Mouse (Mus musculus) hindbrain, postnatal 0 days (tissue): ENCODE data around the gene Cc2d1a. TPM values are rescaled to one million over a fixed set of nuclear protein-coding genes. Genes with fewer than 3 reads are reported as not detected.

ENCODE experiments used
- ATAC-seq: fragments of 200-750 bp; cut with Nextera tagmentation; 2 replicates; pipeline ENCODE4 v1.8.0; 2017; ENCODE audit warnings: mild to moderate bottlenecking, moderate TSS enrichment, moderate library complexity
- DNase-seq: peaks from one replicate; pipeline ENCODE4 v3.0.0-alpha.2; 2015; ENCODE audit warnings: low spot score
- H3K27ac ChIP-seq: fragments of 300-500 bp; sonication (generic); 2 replicates; pipeline ENCODE4 v1.5.1; 2014; ENCODE audit warnings: mild to moderate bottlenecking
- H3K27me3 ChIP-seq: fragments of 300-500 bp; sonication (generic); 2 replicates; pipeline ENCODE4 v1.6.1; 2014; ENCODE audit warnings: low read length, mixed read lengths; ENCODE audit not compliant: insufficient read depth
- H3K36me3 ChIP-seq: fragments of 300-500 bp; sonication (generic); 2 replicates; pipeline ENCODE4 v1.6.1; 2014; ENCODE audit warnings: low read length, mixed read lengths; ENCODE audit not compliant: insufficient read depth
- H3K4me1 ChIP-seq: fragments of 300-500 bp; sonication (generic); 2 replicates; pipeline ENCODE4 v1.6.1; 2014; ENCODE audit warnings: antibody characterized with exemption, low read length, mixed read lengths; ENCODE audit not compliant: insufficient read depth
- H3K4me2 ChIP-seq: fragments of 300-500 bp; sonication (generic); 2 replicates; pipeline ENCODE4 v1.6.1; 2014; ENCODE audit warnings: low read depth, mild to moderate bottlenecking, low read length, moderate library complexity, mixed read lengths
- H3K4me3 ChIP-seq: fragments of 300-500 bp; sonication (generic); 2 replicates; pipeline ENCODE4 v1.5.1; 2014; ENCODE audit warnings: low read length
- H3K9ac ChIP-seq: fragments of 300-500 bp; sonication (generic); replicated peaks from 2 replicates; pipeline ENCODE4 v1.6.1; 2014; ENCODE audit warnings: mild to moderate bottlenecking, low read length, moderate library complexity, mixed read lengths
- H3K9me3 ChIP-seq: fragments of 300-500 bp; sonication (generic); 2 replicates; pipeline ENCODE4 v1.6.1; 2016; ENCODE audit warnings: low read length, mixed read lengths
- CTCF ChIP-seq: IDR thresholded peaks from 2 replicates; pipeline ENCODE4 v1.5.1; 2016; ENCODE audit warnings: antibody characterized with exemption, control low read depth, low read depth
- WGBS: fragments of 180-500 bp; shearing (Covaris S2); extraction: QIAGEN DNeasy Blood & Tissue Kit; methylation state at CpG from one replicate; pipeline ENCODE4 v1.1.7; 2014; 5-methylcytosine and 5-hydroxymethylcytosine counted together
- polyA plus RNA-seq: library from polyadenylated mRNA; unstranded; fragments of >200 nt; fragmentation: Nextera tagmentation; extraction: Ambion mirVana; gene quantifications from 2 replicates; pipeline ENCODE4 v1.2.1, GENCODE M21; 2015
- total RNA-seq: library from RNA; depleted of rRNA; stranded (reverse); fragments of >200 nt; gene quantifications from 2 replicates; pipeline ENCODE4 v1.2.3, GENCODE M21; 2014

The Cc2d1a gene
- total and polyA plus RNA-seq, 2 experiments from 2014 or later = 47.1 to 66.2 TPM

DNA sequence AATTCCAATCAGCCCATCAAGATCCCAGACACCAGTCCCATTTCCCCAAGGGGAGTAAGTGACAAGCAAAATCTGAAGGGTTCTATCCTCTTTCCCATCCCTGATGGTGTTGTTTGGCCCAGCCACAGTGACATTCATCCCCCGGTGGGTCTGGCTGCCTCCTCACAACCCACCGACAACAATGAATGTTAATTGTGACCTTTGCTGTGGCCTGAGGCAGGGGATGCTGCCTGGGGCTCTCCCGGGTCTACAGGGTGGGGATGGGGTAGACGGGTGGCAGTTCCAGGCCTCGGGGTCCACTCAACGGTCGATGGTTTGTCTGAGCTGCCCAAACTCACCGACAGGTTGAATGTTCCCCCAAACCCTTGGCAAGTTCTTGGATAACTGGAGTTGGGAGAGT is 30.9 kb upstream of the Cc2d1a start:
- H3K36me3 ChIP-seq = 0 out of 2 replicates have a peak, but pooled peaks cover 4% of the 10 kb centered on the region
- WGBS = 69% methylated on average over 8 of the region's 8 CpGs
- H3K27me3 ChIP-seq = no peaks in the 10 kb centered on the region
- no peak overlapping the region for H3K4me2 ChIP-seq
- no peak for TF ChIP-seq CTCF
- no peak overlapping the region for H3K27ac ChIP-seq
- ATAC-seq = no peak
- H3K9ac ChIP-seq = no peak overlapping the region
- H3K9me3 ChIP-seq = no peaks in the 10 kb centered on the region
- DNase-seq = no peak
- H3K4me3 ChIP-seq = no peak overlapping the region
- H3K4me1 ChIP-seq = peaks cover 29% of the 10 kb centered on the region

DNA sequence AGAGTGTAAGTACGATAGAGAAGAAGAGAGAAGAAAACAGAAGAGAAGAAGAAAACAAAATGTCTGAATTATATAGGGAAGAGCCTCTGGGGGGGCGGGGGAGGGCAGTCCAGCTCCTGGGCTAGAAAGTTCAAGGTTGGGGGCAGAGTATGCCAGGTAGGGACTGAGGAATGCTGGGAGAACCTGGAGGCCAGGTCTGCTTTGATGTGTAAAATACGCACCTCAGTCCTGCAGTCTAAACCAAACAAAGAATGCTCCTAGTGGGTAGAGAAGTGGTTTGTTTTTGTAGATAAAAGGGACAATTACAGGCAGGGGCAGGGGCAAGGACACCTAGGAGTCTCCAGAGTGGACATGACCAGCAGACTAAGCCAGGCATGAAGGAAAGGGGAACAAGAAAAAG is 29.7 kb upstream of the Cc2d1a start:
- H3K4me2 ChIP-seq = no peak overlapping the region
- H3K4me1 ChIP-seq = peaks cover 23% of the 10 kb centered on the region
- H3K9me3 ChIP-seq = no peaks in the 10 kb centered on the region
- 89% methylated on average over 3 of the region's 3 CpGs for WGBS
- no peak overlapping the region for H3K4me3 ChIP-seq
- H3K27ac ChIP-seq = no peak overlapping the region
- peaks cover 8% of the 10 kb centered on the region; the same call in 1 of the 2 replicates for H3K36me3 ChIP-seq
- DNase-seq (no peak), ATAC-seq (no peak)
- TF ChIP-seq CTCF = no peak
- no peaks in the 10 kb centered on the region for H3K27me3 ChIP-seq
- H3K9ac ChIP-seq = no peak overlapping the region

DNA sequence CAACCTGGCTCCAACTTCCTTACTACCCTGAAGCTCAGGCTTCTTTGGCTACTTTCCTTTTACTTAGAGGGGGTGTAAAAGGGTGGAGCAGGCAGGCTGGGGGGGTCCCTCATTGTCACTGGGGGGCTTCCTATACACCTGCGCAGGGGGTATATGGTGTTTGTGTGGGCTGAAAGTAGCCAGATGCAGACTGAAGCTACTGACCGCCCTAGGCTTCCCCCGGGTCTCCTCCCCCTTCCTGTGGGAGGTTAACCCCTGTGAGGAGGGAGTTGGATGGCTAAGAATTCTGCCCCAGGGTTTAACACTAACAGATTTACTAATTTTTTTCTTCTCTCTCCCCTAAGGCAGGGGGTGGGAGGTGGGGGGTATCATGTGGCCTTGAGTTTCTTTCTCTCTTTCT is 28.8 kb upstream of the Cc2d1a start:
- no peak for DNase-seq
- H3K27me3 ChIP-seq = no peaks in the 10 kb centered on the region
- no peak overlapping the region for H3K4me3 ChIP-seq
- H3K4me1 ChIP-seq = peaks cover 22% of the 10 kb centered on the region
- no peak for TF ChIP-seq CTCF
- H3K9ac ChIP-seq = no peak overlapping the region
- no peaks in the 10 kb centered on the region for H3K9me3 ChIP-seq
- H3K27ac ChIP-seq = no peak overlapping the region
- WGBS = 48% methylated on average over 3 of the region's 3 CpGs
- no peak overlapping the region for H3K4me2 ChIP-seq
- peaks cover 17% of the 10 kb centered on the region for H3K36me3 ChIP-seq
- ATAC-seq = no peak

DNA sequence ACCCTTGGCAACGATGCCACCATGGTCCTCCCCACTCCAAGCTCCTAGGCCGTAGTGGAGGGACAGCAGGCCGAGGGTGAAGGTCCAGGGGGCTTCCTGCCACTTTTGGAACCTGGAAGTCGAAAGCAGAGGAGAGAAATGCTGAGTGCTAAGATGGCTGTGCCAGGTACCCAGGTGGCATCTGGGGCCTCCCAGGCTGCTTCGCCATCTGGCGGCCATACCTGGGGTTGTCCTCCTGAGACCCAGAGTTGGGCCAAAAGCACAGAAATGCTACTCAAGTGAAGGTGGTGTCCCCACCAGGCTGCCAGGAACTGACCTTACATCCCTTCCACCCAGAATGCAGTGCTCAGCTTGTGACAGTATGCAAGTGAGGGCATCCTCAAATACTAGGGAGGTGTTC is 26.1 kb upstream of the Cc2d1a start:
- H3K4me1 ChIP-seq = no peaks in the 10 kb centered on the region
- H3K27ac ChIP-seq = no peak overlapping the region
- H3K27me3 ChIP-seq = no peaks in the 10 kb centered on the region
- ATAC-seq (no peak), DNase-seq (peak; percentile 28)
- no peaks in the 10 kb centered on the region for H3K9me3 ChIP-seq
- H3K9ac ChIP-seq = no peak overlapping the region
- WGBS = 86% methylated on average over 6 of the region's 6 CpGs
- H3K4me2 ChIP-seq = no peak overlapping the region
- H3K36me3 ChIP-seq = peaks cover 19% of the 10 kb centered on the region
- H3K4me3 ChIP-seq = no peak overlapping the region
- TF ChIP-seq CTCF = peak; percentile 49

DNA sequence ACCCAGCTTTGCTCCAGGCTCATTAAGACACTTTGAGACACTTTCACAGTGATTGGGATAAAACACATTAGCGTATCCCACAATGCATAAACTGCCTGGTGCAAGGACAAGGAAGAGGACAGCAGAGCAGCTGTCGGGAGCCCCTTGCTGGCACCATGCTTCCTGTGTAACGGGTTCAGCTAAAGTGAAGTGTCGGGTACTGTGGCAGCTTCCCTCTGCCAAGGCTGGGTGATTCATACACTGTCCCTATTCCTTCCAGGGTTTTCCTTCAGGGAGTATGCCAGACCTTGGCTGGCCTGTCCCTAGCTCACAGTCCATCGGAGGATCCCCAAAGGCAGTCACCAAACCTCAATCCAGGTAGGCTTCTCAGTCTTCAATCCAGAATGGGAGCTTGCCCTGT is 22.4 kb upstream of the Cc2d1a start:
- no peak overlapping the region for H3K9ac ChIP-seq
- ATAC-seq (no peak), DNase-seq (no peak)
- 83% methylated on average over 5 of the region's 5 CpGs for WGBS
- peaks cover 19% of the 10 kb centered on the region for H3K36me3 ChIP-seq
- no peak overlapping the region for H3K4me2 ChIP-seq
- no peak overlapping the region for H3K4me3 ChIP-seq
- no peaks in the 10 kb centered on the region for H3K27me3 ChIP-seq
- no peaks in the 10 kb centered on the region for H3K9me3 ChIP-seq
- H3K27ac ChIP-seq = no peak overlapping the region
- no peaks in the 10 kb centered on the region for H3K4me1 ChIP-seq
- TF ChIP-seq CTCF = no peak

DNA sequence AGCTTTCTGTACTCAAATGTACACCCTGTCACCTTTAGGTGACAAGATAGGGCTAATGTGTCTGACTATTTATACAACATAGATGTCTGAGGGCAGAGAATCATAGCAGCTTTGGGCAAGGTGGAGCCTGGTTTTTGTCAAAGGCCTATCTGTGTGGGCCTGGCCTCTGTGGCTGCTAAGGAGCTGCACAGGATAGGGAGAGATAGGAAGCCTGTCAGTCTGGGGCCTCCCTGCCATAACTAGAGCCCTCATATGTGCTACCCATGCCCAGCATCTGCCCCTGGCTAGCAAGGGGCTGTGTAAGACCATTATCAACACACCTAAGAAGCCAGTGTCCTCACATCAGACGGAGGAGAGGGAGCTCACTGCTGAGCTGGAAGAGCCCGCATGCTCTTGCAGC is 20.0 kb upstream of the Cc2d1a start:
- Histone ChIP-seq H3K4me3 (no peak overlapping the region), H3K9ac (no peak overlapping the region), H3K4me1 (no peaks in the 10 kb centered on the region), H3K27me3 (no peaks in the 10 kb centered on the region), H3K36me3 (peaks cover 14% of the 10 kb centered on the region), H3K9me3 (no peaks in the 10 kb centered on the region), H3K4me2 (no peak overlapping the region), H3K27ac (no peak overlapping the region)
- 98% methylated on average over 2 of the region's 2 CpGs for WGBS
- no peak for ATAC-seq
- no peak for DNase-seq
- TF ChIP-seq CTCF = no peak

DNA sequence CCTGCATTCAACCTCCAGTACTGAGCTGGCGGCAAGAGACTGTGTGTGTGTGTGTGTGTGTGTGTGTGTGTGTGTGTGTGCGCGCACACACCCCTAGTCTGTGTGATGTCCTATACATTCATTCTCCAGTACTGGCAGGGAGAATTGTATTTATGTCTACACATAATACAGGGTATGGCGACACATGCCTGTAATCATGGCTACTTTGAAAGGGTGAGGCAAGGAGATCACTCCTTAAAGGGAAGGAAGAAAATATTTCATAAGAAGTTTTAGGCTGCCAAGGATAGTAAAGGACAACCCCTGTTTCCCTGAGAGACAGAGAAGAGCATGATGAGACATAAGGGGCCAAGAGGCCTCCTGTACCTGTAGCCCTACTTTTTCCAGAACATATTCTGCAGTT is 9.9 kb upstream of the Cc2d1a start:
- Histone ChIP-seq H3K4me1 (no peaks in the 10 kb centered on the region), H3K27me3 (no peaks in the 10 kb centered on the region), H3K4me3 (no peak overlapping the region), H3K9ac (no peak overlapping the region), H3K27ac (no peak overlapping the region), H3K4me2 (no peak overlapping the region), H3K9me3 (no peaks in the 10 kb centered on the region), H3K36me3 (no peaks in the 10 kb centered on the region)
- TF ChIP-seq CTCF = no peak
- 91% methylated on average over 4 of the region's 4 CpGs for WGBS
- DNase-seq (no peak), ATAC-seq (no peak)
